Mouse (Mus musculus) embryonic facial prominence, embryonic 15.5 days (tissue): ENCODE data around the gene Pkp3. TPM values are rescaled to one million over a fixed set of nuclear protein-coding genes. Genes with fewer than 3 reads are reported as not detected.

ENCODE experiments used
- ATAC-seq: fragments of 200-750 bp; cut with Nextera tagmentation; 2 replicates; pipeline ENCODE4 v1.8.0; 2017; ENCODE audit warnings: low read depth, moderate TSS enrichment; ENCODE audit not compliant: insufficient number of reproducible peaks, low FRiP score, low TSS enrichment
- H3K27ac ChIP-seq: fragments of 300-500 bp; sonication (generic); replicated peaks from 2 replicates; pipeline ENCODE4 v1.5.1; 2015; ENCODE audit warnings: mild to moderate bottlenecking, inconsistent platforms
- H3K27me3 ChIP-seq: fragments of 300-500 bp; sonication (generic); 2 replicates; pipeline ENCODE4 v1.6.1; 2015; ENCODE audit warnings: inconsistent platforms
- H3K36me3 ChIP-seq: fragments of 300-500 bp; sonication (generic); 2 replicates; pipeline ENCODE4 v1.6.1; 2015; ENCODE audit warnings: mild to moderate bottlenecking, inconsistent platforms
- H3K4me1 ChIP-seq: fragments of 300-500 bp; sonication (generic); 2 replicates; pipeline ENCODE4 v1.6.1; 2015; ENCODE audit warnings: inconsistent platforms
- H3K4me2 ChIP-seq: fragments of 300-500 bp; sonication (generic); replicated peaks from 2 replicates; pipeline ENCODE4 v1.6.1; 2015; ENCODE audit warnings: mild to moderate bottlenecking, inconsistent platforms
- H3K4me3 ChIP-seq: fragments of 300-500 bp; sonication (generic); replicated peaks from 2 replicates; pipeline ENCODE4 v1.5.1; 2015; ENCODE audit warnings: mild to moderate bottlenecking, inconsistent platforms
- H3K9ac ChIP-seq: fragments of 300-500 bp; sonication (generic); 2 replicates; pipeline ENCODE4 v1.6.1; 2015; ENCODE audit warnings: inconsistent platforms
- H3K9me3 ChIP-seq: fragments of 300-500 bp; sonication (generic); replicated peaks from 2 replicates; pipeline ENCODE4 v1.6.1; 2016; ENCODE audit warnings: inconsistent platforms
- WGBS: fragments of 180-500 bp; shearing (Covaris S2); methylation state at CpG from one replicate; pipeline ENCODE4 v1.1.7; 2015; 5-methylcytosine and 5-hydroxymethylcytosine counted together
- polyA plus RNA-seq: library from polyadenylated mRNA; unstranded; fragments of >200 nt; fragmentation: Nextera tagmentation; extraction: Ambion mirVana; gene quantifications from 2 replicates; pipeline ENCODE4 v1.2.1, GENCODE M21; 2015

Gene Pkp3
- polyA plus RNA-seq, 1 experiment from 2014 or later = 118 TPM

DNA sequence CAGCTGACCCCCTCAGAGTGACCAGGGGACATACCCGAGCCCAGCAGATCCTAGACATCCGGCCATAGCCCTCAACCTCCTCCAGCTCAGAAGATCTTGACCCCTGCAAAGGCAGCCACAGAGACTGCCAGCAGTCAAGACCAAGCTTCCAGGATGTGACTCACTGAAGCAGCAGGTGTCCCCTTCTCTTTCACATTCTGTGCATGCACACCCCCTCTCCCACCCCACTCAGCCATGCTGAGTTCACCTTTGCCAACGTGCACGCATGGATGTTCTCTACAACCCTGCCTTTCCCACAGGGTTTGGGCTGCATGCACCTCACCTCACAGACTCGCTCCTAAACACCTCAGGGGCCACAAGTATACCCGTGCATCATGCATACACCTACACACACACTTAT, 18.0 kb downstream of the Pkp3 start:
- ATAC-seq = no peak
- Histone ChIP-seq H3K27me3 (peaks cover 28% of the 10 kb centered on the region), H3K4me3 (no peak overlapping the region), H3K27ac (no peak overlapping the region), H3K4me1 (peaks cover 28% of the 10 kb centered on the region), H3K36me3 (no peaks in the 10 kb centered on the region), H3K9ac (no peak overlapping the region), H3K9me3 (no peaks in the 10 kb centered on the region), H3K4me2 (no peak overlapping the region)
- WGBS = 80% methylated on average over 6 of the region's 6 CpGs

DNA sequence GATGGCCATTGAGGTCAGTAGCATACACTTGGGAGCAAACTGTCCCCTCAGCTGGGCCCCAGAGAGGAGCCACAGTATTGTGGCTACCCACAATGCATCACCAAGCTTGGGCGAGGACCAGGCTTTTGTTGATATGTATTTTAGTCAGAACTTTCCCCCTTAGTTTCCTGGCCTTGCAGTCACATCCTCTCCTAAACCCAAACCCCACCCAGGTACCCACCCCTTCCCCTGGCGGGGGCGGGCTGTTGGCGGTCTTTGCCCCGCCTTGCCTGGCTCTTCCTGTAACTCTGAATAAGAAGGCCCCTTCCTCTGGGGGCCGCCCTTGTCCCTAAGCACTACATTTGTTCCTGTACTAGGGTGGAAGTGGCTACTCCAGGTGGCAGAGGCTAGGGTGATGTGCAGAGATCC, 18.6 kb downstream of the Pkp3 start:
- Histone ChIP-seq H3K4me3 (no peak overlapping the region), H3K27ac (no peak overlapping the region), H3K9ac (no peak overlapping the region), H3K9me3 (no peaks in the 10 kb centered on the region), H3K4me1 (peaks cover 28% of the 10 kb centered on the region), H3K36me3 (no peaks in the 10 kb centered on the region), H3K27me3 (peaks cover 32% of the 10 kb centered on the region), H3K4me2 (no peak overlapping the region)
- ATAC-seq = no peak
- 38% methylated on average over 6 of the region's 6 CpGs for WGBS

DNA sequence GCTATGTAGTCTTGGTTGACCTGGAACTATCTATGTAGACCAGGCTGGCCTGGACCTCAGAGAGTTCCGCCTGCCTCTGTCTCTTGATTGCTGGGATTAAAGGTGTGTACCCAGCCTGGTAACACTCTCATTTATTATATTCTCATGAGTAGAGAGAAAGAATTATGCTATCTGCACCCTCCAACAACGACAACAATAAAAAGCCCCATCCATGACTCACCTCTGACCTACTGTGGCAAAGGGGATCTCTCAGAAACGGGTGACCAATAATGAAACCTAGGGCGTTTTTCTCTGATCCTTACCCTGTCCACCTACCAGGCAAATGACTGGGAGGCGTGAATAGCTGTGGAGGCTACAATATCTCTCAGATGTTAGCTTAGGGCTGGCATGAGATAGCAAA, 19.2 kb downstream of the Pkp3 start:
- Histone ChIP-seq H3K9me3 (no peaks in the 10 kb centered on the region), H3K9ac (no peak overlapping the region), H3K4me2 (no peak overlapping the region), H3K4me1 (peaks cover 25% of the 10 kb centered on the region), H3K4me3 (no peak overlapping the region), H3K27ac (no peak overlapping the region), H3K27me3 (peaks cover 34% of the 10 kb centered on the region), H3K36me3 (no peaks in the 10 kb centered on the region)
- 82% methylated on average over 5 of the region's 5 CpGs for WGBS
- ATAC-seq = no peak

DNA sequence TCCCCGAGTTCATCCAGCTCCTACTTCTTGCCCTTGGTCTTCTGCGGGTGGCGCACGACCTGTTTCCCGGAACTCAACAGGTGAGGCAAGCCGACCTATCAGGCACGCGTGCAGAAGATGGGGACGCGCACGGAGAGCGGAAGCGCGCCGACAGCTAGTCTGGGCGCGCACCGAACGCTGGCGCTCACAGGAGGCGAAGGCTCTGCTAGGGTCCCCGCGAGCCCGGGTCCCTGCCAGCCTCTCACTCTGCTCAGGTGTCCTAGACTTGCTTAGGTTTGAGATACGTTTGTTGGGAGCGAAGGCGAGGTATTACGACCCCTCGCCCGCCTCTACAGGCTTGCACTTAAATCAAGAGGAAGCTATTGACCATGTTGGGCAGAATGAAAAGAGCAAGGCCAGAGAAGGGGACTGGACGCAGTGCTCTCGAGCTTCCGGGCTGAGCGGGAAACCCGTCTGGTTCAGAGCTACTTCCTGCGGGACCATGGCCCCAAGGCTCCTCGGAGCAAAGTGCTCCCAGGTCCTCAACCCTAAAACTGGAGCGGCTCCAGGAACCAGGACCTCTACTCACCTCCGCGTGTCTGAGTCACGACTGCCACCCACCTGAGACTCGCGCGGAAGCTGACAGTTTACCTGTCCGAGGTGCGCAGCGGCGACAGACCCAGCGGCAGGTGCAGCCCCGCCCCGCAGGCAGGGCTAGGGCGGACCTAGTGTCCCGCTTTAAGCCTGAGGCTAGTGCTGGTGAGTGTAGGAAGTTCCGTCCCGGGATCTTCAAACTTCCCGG, 22.1 kb downstream of the Pkp3 start, which contains the start of gene Sigirr:
Gene Sigirr, minus strand, starts transcription at position 662 of the 781 bp plus-strand sequence.
- Histone ChIP-seq H3K9ac (0 out of 2 replicates have a peak within 1 kb of the TSS, but pooled peaks have one; percentile 4), H3K36me3 (no peaks in the 10 kb centered on the region), H3K27ac (no peak within 1 kb of the TSS), H3K9me3 (no peaks in the 10 kb centered on the region), H3K4me1 (peaks cover 18% of the 10 kb centered on the region), H3K27me3 (peaks cover 34% of the 10 kb centered on the region), H3K4me2 (peak within 1 kb of the TSS; percentile 71), H3K4me3 (peak within 1 kb of the TSS; percentile 42)
- no peak for ATAC-seq
- 1% methylated on average over 56 of the region's 56 CpGs for WGBS

DNA sequence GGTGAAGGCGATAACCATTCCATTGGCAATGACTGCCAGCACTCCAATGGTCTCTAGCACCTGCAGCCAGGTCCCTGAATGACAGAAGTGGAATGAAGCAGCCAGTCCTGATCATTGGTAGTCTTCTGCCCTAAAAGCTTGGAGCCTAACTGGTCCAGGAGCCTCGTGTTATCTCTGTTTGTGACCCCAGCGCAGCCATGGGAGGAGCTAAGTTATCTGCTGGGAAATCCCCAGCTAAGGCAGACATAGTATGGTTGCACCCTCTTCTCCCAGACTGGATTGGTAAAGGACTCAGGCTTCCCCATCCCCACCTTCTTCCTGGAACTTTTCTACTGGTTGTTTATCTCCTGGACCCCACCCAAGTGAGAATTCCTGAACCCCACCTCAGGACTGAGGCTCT, 25.1 kb downstream of the Pkp3 start:
- H3K36me3 ChIP-seq = no peaks in the 10 kb centered on the region
- H3K4me1 ChIP-seq = peaks cover 12% of the 10 kb centered on the region
- no peak overlapping the region for H3K9ac ChIP-seq
- H3K4me2 ChIP-seq = no peak overlapping the region
- 75% methylated on average over 3 of the region's 3 CpGs for WGBS
- H3K9me3 ChIP-seq = no peaks in the 10 kb centered on the region
- H3K4me3 ChIP-seq = no peak overlapping the region
- peaks cover 29% of the 10 kb centered on the region for H3K27me3 ChIP-seq
- H3K27ac ChIP-seq = no peak overlapping the region
- no peak for ATAC-seq

DNA sequence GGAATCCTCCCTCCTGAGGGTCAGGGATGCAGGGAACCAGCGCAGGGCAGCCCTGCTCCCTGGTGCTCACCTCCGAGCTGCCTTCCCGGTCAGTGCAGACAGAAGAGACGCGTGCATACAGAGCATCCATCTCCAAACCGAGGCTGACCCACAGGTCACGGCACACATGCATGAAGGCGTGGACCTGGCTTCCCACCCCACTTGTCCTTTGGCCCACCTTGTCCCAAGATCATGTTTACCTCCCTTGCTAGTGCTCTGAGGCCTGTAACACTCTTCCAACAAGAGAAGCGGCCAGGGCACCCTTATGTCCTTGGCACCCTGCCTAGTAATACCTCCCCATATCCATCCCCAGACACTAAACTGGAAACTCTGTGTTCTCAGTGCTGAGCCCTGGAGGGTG, 37.9 kb downstream of the Pkp3 start:
- Histone ChIP-seq H3K9me3 (no peaks in the 10 kb centered on the region), H3K4me1 (no peaks in the 10 kb centered on the region), H3K27me3 (no peaks in the 10 kb centered on the region), H3K4me3 (no peak overlapping the region), H3K36me3 (no peaks in the 10 kb centered on the region), H3K27ac (no peak overlapping the region), H3K4me2 (no peak overlapping the region), H3K9ac (no peak overlapping the region)
- no peak for ATAC-seq
- 85% methylated on average over 9 of the region's 9 CpGs for WGBS

DNA sequence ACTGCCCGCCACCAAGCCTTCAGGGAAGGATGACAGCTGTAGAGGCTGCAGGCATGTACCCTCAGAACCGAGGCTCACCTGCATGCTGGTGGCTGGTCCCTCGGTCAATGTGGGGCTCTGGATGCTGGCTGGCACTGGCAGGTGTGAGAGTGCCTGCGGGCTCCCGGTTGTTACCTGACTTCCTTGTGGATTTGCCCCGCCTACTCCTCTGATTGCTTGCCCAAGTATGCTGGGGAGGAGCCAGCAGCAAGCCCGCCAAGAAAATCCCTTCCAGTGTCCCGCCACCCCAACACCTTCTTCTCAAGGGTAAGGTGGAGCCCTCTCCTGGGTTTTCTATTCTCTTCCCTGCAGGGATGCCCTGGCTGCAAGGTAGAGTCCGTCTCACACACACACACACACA, 39.6 kb downstream of the Pkp3 start, which contains the start of gene Ano9:
Gene Ano9, minus strand, starts transcription at position 171 of the 400 bp plus-strand sequence.
- Histone ChIP-seq H3K36me3 (no peaks in the 10 kb centered on the region), H3K27ac (no peak within 1 kb of the TSS), H3K9ac (no peak within 1 kb of the TSS), H3K4me1 (peaks cover 4% of the 10 kb centered on the region), H3K4me2 (peak within 1 kb of the TSS; percentile 36), H3K4me3 (peak within 1 kb of the TSS; percentile 24), H3K27me3 (no peaks in the 10 kb centered on the region), H3K9me3 (no peaks in the 10 kb centered on the region)
- WGBS = 9% methylated on average over 9 of the region's 9 CpGs
- ATAC-seq = no peak

DNA sequence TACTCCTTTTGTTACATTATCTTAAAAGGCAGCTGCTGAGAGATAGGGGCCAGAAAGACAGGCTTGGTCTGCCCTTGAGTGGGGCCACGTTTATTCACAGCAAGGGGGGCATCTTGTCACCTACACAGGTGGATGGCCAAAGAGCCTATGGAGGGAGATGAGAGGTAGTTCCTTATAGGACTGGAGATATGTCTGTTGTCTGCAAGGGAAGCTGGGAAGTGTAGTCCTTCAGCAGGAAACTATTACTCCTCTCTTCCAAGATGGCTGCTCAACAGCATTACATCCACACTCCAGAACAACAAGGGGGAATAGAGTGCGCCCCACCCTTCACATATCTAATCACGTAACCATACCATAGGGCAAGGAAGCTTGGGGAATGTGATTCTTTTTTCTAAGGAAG, 41.5 kb downstream of the Pkp3 start:
- Histone ChIP-seq H3K27ac (no peak overlapping the region), H3K4me3 (no peak overlapping the region), H3K9ac (no peak overlapping the region), H3K9me3 (no peaks in the 10 kb centered on the region), H3K36me3 (no peaks in the 10 kb centered on the region), H3K4me1 (peaks cover 10% of the 10 kb centered on the region), H3K4me2 (no peak overlapping the region), H3K27me3 (no peaks in the 10 kb centered on the region)
- WGBS = 74% methylated on average over 3 of the region's 3 CpGs
- no peak for ATAC-seq

DNA sequence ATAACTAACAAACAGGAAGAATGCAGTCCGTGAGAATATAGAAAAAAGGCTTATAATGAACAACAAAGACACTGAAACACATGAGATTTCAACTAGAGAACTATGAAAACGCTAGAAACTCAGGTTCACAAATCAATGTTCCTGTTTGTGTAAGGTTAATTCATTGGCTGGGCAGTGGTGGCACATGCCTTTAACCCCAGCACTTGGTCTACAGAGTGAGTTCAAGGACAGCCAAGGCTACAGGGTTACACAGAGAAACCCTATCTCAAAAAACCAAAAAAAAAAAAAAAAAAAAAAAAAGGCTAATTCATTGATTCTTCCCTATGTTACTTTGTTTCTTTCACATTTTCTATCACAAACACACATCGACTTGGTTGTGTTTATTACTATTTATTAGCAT, 42.6 kb downstream of the Pkp3 start:
- no peak for ATAC-seq
- no peak overlapping the region for H3K27ac ChIP-seq
- no peak overlapping the region for H3K9ac ChIP-seq
- H3K4me1 ChIP-seq = peaks cover 10% of the 10 kb centered on the region
- H3K27me3 ChIP-seq = no peaks in the 10 kb centered on the region
- no peaks in the 10 kb centered on the region for H3K9me3 ChIP-seq
- no peak overlapping the region for H3K4me3 ChIP-seq
- H3K4me2 ChIP-seq = no peak overlapping the region
- no peaks in the 10 kb centered on the region for H3K36me3 ChIP-seq
- WGBS = 86% methylated on average over 3 of the region's 3 CpGs

DNA sequence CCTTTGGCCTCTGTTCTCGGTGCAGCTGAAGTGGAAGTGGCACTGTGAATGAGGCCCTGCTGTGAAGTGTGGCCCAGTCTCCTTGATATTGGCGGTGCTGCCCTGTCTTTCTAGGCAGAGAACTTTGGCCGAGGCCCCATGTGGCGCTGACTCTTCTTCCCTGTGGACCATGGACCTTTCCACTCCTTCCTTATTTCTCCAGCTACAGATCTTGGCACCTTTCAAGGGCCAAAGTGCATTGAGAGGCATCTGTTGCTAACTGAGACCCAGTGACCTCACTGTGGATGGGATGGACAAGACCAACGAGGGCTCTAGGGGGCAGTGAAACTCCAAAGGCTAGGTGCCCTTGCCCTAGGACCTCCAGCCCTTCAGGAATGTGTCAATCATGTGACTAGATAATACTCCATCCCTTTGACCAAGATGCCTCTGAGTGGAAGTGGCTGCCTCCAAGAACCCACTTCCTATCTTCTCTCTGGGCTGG, 43.1 kb downstream of the Pkp3 start:
- no peak overlapping the region for H3K4me2 ChIP-seq
- no peak overlapping the region for H3K4me3 ChIP-seq
- H3K27me3 ChIP-seq = no peaks in the 10 kb centered on the region
- no peak for ATAC-seq
- peaks cover 10% of the 10 kb centered on the region for H3K4me1 ChIP-seq
- H3K9ac ChIP-seq = no peak overlapping the region
- no peaks in the 10 kb centered on the region for H3K36me3 ChIP-seq
- WGBS = 76% methylated on average over 5 of the region's 5 CpGs
- no peaks in the 10 kb centered on the region for H3K9me3 ChIP-seq
- H3K27ac ChIP-seq = no peak overlapping the region

DNA sequence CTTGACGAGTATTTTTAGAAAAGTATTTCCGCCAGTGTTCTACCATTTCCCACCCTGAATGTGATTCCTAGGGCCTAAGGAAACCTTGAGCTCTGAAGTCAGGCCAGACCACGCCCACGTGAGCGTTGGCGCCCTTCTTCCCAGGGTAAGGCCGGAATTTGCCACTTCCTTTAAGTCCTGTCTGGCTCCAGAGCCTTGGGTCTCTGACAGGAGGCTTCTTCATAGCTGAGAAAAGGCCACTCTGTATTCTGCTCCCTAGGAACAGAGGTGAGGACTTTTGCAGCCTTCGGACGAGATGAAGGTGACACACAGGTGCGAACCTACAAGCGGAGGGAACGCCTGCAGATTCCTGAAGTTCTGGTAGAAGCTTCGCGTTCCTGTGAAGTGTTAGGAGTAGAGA, 44.2 kb downstream of the Pkp3 start, which contains the start of gene Ptdss2:
Gene Ptdss2, plus strand, starts transcription at position 138 of the 400 bp plus-strand sequence.
- Histone ChIP-seq H3K4me2 (peak within 1 kb of the TSS; percentile 70), H3K27me3 (no peaks in the 10 kb centered on the region), H3K9ac (peak within 1 kb of the TSS; percentile 51), H3K4me1 (peaks cover 10% of the 10 kb centered on the region), H3K27ac (peak within 1 kb of the TSS; percentile 87), H3K9me3 (no peaks in the 10 kb centered on the region), H3K36me3 (no peaks in the 10 kb centered on the region), H3K4me3 (peak within 1 kb of the TSS; percentile 67)
- 48% methylated on average over 14 of the region's 14 CpGs for WGBS
- ATAC-seq = no peak
